Mouse (Mus musculus) layer of hippocampus, adult 9-11 months (tissue): Measurements from ENCODE around the gene Abtb1.

Source experiments
- DNase-seq: peaks from one replicate; pipeline ENCODE4 v3.0.0; 2022

Abtb1 gene

GRCm38 (mm10) chr6:88800735-88801134 lies 41.0 kb downstream of the Abtb1 start:
- DNase-seq, result no peak

- no peak for DNase-seq
Observed at GRCm38 (mm10) chr6:88800191-88800590, 41.6 kb downstream of the Abtb1 start.

- DNase-seq, result no peak
Observed at GRCm38 (mm10) chr6:88794561-88794971, 47.2 kb downstream of the Abtb1 start.

- DNase-seq, result no peak
Observed at GRCm38 (mm10) chr6:88793872-88794271, 47.9 kb downstream of the Abtb1 start.

- no peak for DNase-seq
Observed at GRCm38 (mm10) chr6:88793243-88793642, 48.5 kb downstream of the Abtb1 start.

GRCm38 (mm10) chr6:88792147-88792691 lies 49.6 kb downstream of the Abtb1 start:
- no peak for DNase-seq

GRCm38 (mm10) chr6:88791299-88791698 lies 50.5 kb downstream of the Abtb1 start:
- DNase-seq, result no peak

GRCm38 (mm10) chr6:88788219-88788618 lies 53.6 kb downstream of the Abtb1 start:
- no peak for DNase-seq

GRCm38 (mm10) chr6:88787496-88787895 lies 54.3 kb downstream of the Abtb1 start:
- DNase-seq, result no peak

- DNase-seq, result no peak
Observed at GRCm38 (mm10) chr6:88786732-88787445, 54.9 kb downstream of the Abtb1 start.
